In genomic region chr6:86599951-86600414, GRCm38 (mm10) we compare ENCODE assay signal across 9 mouse cellular contexts. TPM values are rescaled to one million over a fixed set of nuclear protein-coding genes. Genes with fewer than 3 reads are reported as not detected.
DNase-seq lines count a peak whose midpoint lies in the region; ATAC-seq and TF ChIP-seq lines count a peak whose summit lies in the region.
"Had no signal": no experiment of that assay in that cellular context is flagged by ENCODE, and none has a peak within 500 bp of the region (broad histone marks: within the 10 kb centered on the region; RNA-seq: fewer than 3 reads in every experiment).

No protein-coding gene starts in this region.

- H3K9ac ChIP-seq in kidney, embryonic 15.5 days: no peak overlapping the region

- WGBS in kidney, embryonic 15.5 days: 42% methylated on average over 6 of the region's 6 CpGs
- 9% methylated on average over 6 of the region's 6 CpGs for WGBS in macrophage (ENCODE audit: missing documents)

- DNase-seq in retina, postnatal 1 day: peak; percentile 49
- DNase-seq in retina, embryonic 14.5 days (ENCODE audit: low spot score): no peak
- DNase-seq in adrenal gland, postnatal 14 days: peak; percentile 75
- DNase-seq in heart, adult 11 months: peak; percentile 96
- no peak for DNase-seq in layer of hippocampus, adult 2 months (ENCODE audit: low spot score in 2 of 2)
- DNase-seq in left cerebral cortex, postnatal 25 days (ENCODE audit: low spot score in 2 of 2): no peak

- H3K79me2 ChIP-seq in macrophage (ENCODE audit: inconsistent target): no peaks in the 10 kb centered on the region

- 0 out of 2 replicates have a peak overlapping the region, but pooled peaks have one; percentile 12 for H3K4me2 ChIP-seq in kidney, embryonic 15.5 days

- intact Hi-C loops in left cerebral cortex, postnatal 25 days (cut with DNase I): loop anchor here (5.0 kb wide), 1 partner anchor 37 kb away; no protein-coding TSS in a partner anchor

- TF ChIP-seq CTCF in layer of hippocampus, adult 2 months (conservative IDR thresholded peaks at IDR 0.05): no peak

- no peaks in the 10 kb centered on the region for H3K36me3 ChIP-seq in kidney, embryonic 15.5 days
- no peaks in the 10 kb centered on the region for H3K36me3 ChIP-seq in macrophage (ENCODE audit: inconsistent target)

- H3K4me3 ChIP-seq in kidney, embryonic 15.5 days (replicated peaks): no peak overlapping the region
- no peak overlapping the region for H3K4me3 ChIP-seq in macrophage (ENCODE audit: inconsistent target)
- H3K4me3 ChIP-seq in layer of hippocampus, adult 2 months: no peak overlapping the region

- H3K27ac ChIP-seq in kidney, embryonic 15.5 days: 0 out of 2 replicates have a peak overlapping the region, but pooled peaks have one; percentile 10
- 0 out of 2 replicates have a peak overlapping the region, but pooled peaks have one; percentile 1 for H3K27ac ChIP-seq in macrophage
- no peak overlapping the region for H3K27ac ChIP-seq in layer of hippocampus, adult 2 months

- H3K9me3 ChIP-seq in kidney, embryonic 15.5 days (replicated peaks): no peaks in the 10 kb centered on the region

- peaks cover 11% of the 10 kb centered on the region for H3K4me1 ChIP-seq in kidney, embryonic 15.5 days

- peak; percentile 57; the same call in 1 of the 2 replicates for ATAC-seq in kidney, embryonic 15.5 days (replicated peaks; ENCODE audit: low FRiP score)

- H3K27me3 ChIP-seq in kidney, embryonic 15.5 days: no peaks in the 10 kb centered on the region

RNA-seq across cellular contexts. Expression of gene Asprv1, which starts 28.0 kb away (rescaled TPM):
- 0.41 TPM in 1 of 2 replicates, not detected in the other for total RNA-seq in adrenal gland, postnatal 14 days (2021)
- polyA plus RNA-seq in kidney, embryonic 15.5 days (2015; fragmentation: Nextera tagmentation; extraction: Ambion mirVana): 2.6 and 4.5 TPM in 2 replicates
- 1 to 10 TPM in 7 of 26 experiments, under 1 TPM in 12, not detected in 7; 0.43 to 2.2 (median 0.89) TPM for total RNA-seq in macrophage (2018; cell fraction: chromatin; rRNA removed)
- under 1 TPM in 14 of 26 experiments, not detected in 12; 0.07 to 0.66 (median 0.19) TPM for total RNA-seq in macrophage (2018; cell fraction: cytosol; rRNA removed)
- total RNA-seq in macrophage (2018; cell fraction: nucleus; rRNA removed): 1 to 10 TPM in 7 of 26 experiments, under 1 TPM in 11, not detected in 8; 0.40 to 2.0 (median 0.75) TPM
- 0.14 to 0.17 TPM in 2 of 3 replicates, not detected in the other for polyA plus RNA-seq in macrophage (2018)
- total RNA-seq in layer of hippocampus, adult 2 months (2021): 1 to 10 TPM; 1.2 to 1.9 TPM
- total RNA-seq in left cerebral cortex, postnatal 25 days (2021): 1 to 10 TPM; 1.1 to 2.3 TPM
- total RNA-seq: gastrocnemius, adult 8-10 months had no signal

Comparison
In these comparisons a context has a peak if more than half of its experiments do, and no peak if none do; other contexts are left out.
1. DNase-seq: peak in retina, postnatal 1 day (single experiment), adrenal gland, postnatal 14 days (single experiment) and heart, adult 11 months (single experiment); none in retina, embryonic 14.5 days (single experiment), layer of hippocampus, adult 2 months (0 of 2) and left cerebral cortex, postnatal 25 days (0 of 2).